Mouse (Mus musculus) olfactory bulb, adult 2 months (tissue): ENCODE results near the gene Gm28305. TPM values are rescaled to one million over a fixed set of nuclear protein-coding genes. Genes with fewer than 3 reads are reported as not detected.

Source experiments
- H3K27ac ChIP-seq: fragments of 200-500 bp; 2 replicates; pipeline ENCODE4 v1.5.1; 2012; ENCODE audit warnings: low read depth, low read length; ENCODE audit not compliant: insufficient read depth
- H3K4me1 ChIP-seq: fragments of 200-500 bp; 2 replicates; pipeline ENCODE4 v1.6.1; 2012; ENCODE audit warnings: low read length; ENCODE audit not compliant: control insufficient read depth, insufficient read depth
- H3K4me3 ChIP-seq: fragments of 200-500 bp; 2 replicates; pipeline ENCODE4 v1.5.1; 2012; ENCODE audit warnings: mild to moderate bottlenecking, low read depth, low read length, moderate library complexity; ENCODE audit not compliant: insufficient read depth
- CTCF ChIP-seq: fragments of 200-500 bp; IDR thresholded peaks from 2 replicates; pipeline ENCODE4 v1.5.1; 2012; ENCODE audit warnings: low read depth, mild to moderate bottlenecking, low read length, moderate library complexity; ENCODE audit not compliant: insufficient read depth
- POLR2A ChIP-seq: fragments of 200-500 bp; IDR thresholded peaks from 2 replicates; pipeline ENCODE4 v1.6.1; 2012; ENCODE audit warnings: mild to moderate bottlenecking, low read depth, low read length, moderate library complexity; ENCODE audit not compliant: insufficient read depth
- WGBS: fragments of 180-500 bp; shearing (Covaris S2); methylation state at CpG from one replicate; pipeline ENCODE4 v1.1.7; 2018; 5-methylcytosine and 5-hydroxymethylcytosine counted together
- polyA plus RNA-seq: library from polyadenylated mRNA; stranded (reverse); fragments of >200 nt; gene quantifications from 2 replicates; pipeline ENCODE4 v1.2.4, GENCODE M21; 2012; ENCODE audit warnings: low replicate concordance; ENCODE audit not compliant: missing spikeins, insufficient read depth, insufficient read length

Gene Gm28305
- polyA plus RNA-seq, 1 experiment, result not detected

DNA sequence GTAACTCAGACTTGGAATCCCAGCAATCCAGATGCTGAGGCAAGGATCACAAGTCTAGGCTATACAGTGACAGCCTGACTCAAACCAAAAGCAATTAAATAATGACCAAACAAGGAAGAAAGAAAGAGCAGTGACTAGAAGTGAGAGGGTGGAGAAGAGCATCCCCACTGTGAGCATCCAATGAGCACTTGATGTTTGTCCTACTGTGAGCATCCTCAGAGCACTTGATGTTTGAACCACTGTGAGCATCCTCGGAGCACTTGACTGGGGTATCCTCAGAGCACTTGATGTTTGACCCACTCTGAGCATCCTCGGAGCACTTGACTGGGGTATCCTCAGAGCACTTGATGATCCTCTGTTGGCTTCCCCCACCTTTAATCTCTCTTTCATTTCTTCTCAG lies 64.5 kb downstream of the Gm28305 start:
- H3K27ac ChIP-seq, result no peak overlapping the region
- no peak overlapping the region for H3K4me3 ChIP-seq
- no peaks in the 10 kb centered on the region for H3K4me1 ChIP-seq
- 93% methylated on average over 2 of the region's 2 CpGs for WGBS
- TF ChIP-seq POLR2A (no peak), CTCF (no peak)

DNA sequence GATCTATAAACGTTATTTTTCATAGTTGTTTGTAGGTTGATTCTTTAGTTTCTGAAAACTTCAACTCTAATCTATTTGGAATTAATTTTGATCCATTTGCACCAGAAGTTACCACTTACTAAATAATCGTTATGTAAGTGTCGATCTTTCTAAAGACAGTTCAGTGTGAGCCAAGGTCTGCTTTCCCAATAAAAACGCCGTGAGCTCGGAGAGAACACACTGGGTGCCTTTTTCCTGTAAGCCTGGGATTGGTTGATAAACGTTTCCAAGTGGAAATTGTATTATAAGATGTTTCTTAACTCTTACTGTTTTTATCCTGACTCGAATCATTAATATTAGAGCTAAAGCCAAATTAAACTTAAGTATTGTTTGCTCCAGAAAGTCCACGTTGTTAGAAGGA lies 66.5 kb downstream of the Gm28305 start:
- WGBS, result 79% methylated on average over 9 of the region's 9 CpGs
- TF ChIP-seq CTCF (no peak), POLR2A (no peak)
- no peak overlapping the region for H3K27ac ChIP-seq
- no peaks in the 10 kb centered on the region for H3K4me1 ChIP-seq
- no peak overlapping the region for H3K4me3 ChIP-seq

DNA sequence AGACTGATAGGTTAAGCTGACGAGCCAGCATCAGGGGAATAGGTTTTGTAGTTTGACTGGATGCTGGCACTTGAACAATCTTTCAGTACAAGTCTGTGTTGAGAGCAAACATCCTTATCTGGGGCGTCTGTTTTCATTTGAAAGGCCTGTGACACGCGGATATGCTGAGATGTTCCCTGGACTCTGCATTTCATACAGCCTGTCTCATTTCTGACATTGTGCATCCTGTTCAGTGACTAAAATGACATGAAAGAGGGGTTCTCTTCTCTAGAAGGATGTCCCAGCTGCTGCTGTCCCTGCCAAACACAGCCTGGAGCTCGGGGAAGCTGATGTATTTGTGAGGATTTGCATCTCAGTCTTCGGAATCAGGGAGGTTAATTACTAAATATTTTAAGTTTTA lies 67.0 kb downstream of the Gm28305 start:
- Histone ChIP-seq H3K27ac (no peak overlapping the region), H3K4me1 (no peaks in the 10 kb centered on the region), H3K4me3 (no peak overlapping the region)
- TF ChIP-seq CTCF, result no peak
- TF ChIP-seq POLR2A, result no peak
- WGBS, result 87% methylated on average over 6 of the region's 6 CpGs

DNA sequence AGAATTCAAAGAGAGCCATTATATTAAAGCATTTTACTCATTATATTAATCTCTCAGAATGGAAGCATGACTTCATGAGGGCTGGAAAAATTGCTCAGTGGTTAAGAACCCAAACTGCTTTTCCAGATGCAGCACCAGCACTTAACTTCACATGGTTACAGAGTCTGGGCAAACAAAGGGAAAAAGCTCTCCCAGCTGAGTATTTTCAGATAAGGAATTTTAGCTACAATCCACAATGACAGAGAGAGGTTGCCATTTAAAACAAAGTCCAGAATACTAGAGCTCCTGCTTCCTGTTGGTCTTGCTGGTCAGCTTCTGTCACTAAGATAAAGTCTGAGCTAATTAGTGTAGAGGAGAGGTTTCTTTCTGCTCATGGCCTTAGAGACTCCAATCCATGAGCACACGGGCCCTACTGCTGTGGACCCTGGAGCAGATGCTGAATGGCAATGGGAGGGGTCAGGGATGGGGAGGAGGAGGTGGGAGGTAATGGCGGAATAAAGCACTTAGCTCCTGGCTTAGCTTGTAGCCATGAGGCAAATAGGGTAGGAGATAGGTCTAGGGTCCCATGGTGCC lies 68.2 kb downstream of the Gm28305 start:
- Histone ChIP-seq H3K4me3 (no peak overlapping the region), H3K27ac (no peak overlapping the region), H3K4me1 (no peaks in the 10 kb centered on the region)
- 76% methylated on average over 2 of the region's 2 CpGs for WGBS
- no peak for TF ChIP-seq POLR2A
- no peak for TF ChIP-seq CTCF

DNA sequence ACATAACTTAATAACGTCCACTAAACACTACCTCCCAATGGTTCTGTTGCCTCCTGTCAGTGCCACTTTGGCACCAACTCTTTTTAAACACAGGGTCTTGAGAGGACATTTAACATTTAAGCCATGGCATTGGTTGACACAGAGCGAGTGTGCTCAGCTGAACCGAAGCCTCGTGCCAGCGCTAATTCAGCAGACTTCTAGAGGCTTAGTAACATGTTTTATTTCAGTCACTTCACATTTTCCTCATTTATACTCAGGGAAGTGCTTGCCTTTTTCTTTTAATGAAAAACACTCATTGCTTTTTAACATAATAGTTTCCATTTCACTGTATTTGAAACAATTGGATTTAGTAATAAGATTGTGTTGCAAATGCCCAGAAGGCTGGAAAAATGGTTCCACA lies 68.7 kb downstream of the Gm28305 start:
- no peak for TF ChIP-seq POLR2A
- TF ChIP-seq CTCF, result no peak

DNA sequence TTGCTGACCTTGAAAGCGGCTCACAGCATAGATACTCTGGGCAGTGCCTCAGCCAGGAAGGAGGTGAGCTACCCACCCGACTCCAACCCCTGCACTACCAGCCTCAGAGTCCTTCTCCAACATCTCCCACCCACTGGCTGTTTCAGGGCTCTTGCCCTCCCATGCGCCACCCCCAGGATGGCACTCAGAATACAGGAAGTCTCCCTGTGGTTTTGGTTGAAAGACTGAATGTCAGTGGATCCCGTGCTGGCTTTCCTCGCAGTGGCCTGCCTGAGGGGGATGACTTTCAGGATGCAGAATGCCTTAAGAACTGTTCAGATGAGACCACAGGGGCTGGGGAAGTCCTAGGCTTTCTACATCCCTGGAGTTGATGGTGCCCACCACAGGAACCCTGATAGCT lies 82.6 kb downstream of the Gm28305 start:
- TF ChIP-seq POLR2A, result no peak
- TF ChIP-seq CTCF, result no peak
- H3K4me3 ChIP-seq, result no peak overlapping the region
- peaks cover 19% of the 10 kb centered on the region for H3K4me1 ChIP-seq
- H3K27ac ChIP-seq, result no peak overlapping the region
- WGBS, result 75% methylated on average over 5 of the region's 5 CpGs

More for the DNA sequence above, 68.7 kb downstream of the Gm28305 start:
- H3K27ac ChIP-seq, result no peak overlapping the region
- WGBS, result 66% methylated on average over 5 of the region's 5 CpGs
- H3K4me1 ChIP-seq, result no peaks in the 10 kb centered on the region
- no peak overlapping the region for H3K4me3 ChIP-seq

DNA sequence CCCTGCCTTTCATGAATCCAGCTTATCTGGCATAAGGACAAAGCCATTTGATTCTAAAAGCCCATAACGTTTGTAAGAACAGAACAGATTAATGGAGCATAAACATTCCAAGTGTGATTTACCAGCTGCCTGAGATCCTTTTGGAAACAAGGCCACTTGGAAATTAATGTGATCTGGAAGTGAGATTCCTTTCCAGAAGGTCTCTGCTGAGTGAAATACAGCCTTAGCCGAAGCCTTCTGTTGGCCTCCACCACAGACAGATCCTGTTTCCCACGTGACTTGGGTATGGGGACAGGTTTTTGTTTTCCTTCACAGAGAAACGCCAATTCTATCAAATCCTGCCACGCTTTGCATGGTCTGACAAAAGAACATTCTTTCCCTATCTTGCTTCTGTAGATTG lies 83.2 kb downstream of the Gm28305 start:
- TF ChIP-seq POLR2A (no peak), CTCF (no peak)
- H3K4me3 ChIP-seq, result no peak overlapping the region
- 51% methylated on average over 5 of the region's 5 CpGs for WGBS
- peaks cover 18% of the 10 kb centered on the region for H3K4me1 ChIP-seq
- H3K27ac ChIP-seq, result no peak overlapping the region

Other genes with a start within 250 kb of the Gm28305 start
- gene Nphp3, start 38.1 kb upstream of the Gm28305 start, polyA plus RNA-seq, result not detected in 2 replicates
- not detected in 2 replicates for gene Uba5, start 22.5 kb downstream of the Gm28305 start, polyA plus RNA-seq
- gene Acad11, start 22.7 kb downstream of the Gm28305 start, polyA plus RNA-seq, result not detected in 2 replicates
- gene Ackr4, start 86.3 kb downstream of the Gm28305 start, polyA plus RNA-seq, result not detected in 2 replicates
- gene Dnajc13, start 222.3 kb downstream of the Gm28305 start, polyA plus RNA-seq, result not detected in 2 replicates